Mouse (Mus musculus): ENCODE measurements around the gene Gdpd3.
A peak's percentile ranks its signal among the peaks of the same experiment; 100 is the strongest.

Gene Gdpd3

GRCm38 (mm10) chr7:126791851-126792720, 26.0 kb downstream of the Gdpd3 start, which contains the start of gene Ppp4c:
Gene Ppp4c (minus strand): TSS chr7:126792496.
- DNase-seq, result peak; percentile 96

GRCm38 (mm10) chr7:126792721-126793443, 26.7 kb downstream of the Gdpd3 start:
- DNase-seq, result no peak

- no peak for DNase-seq
These were observed 27.5 kb downstream of the Gdpd3 start for GRCm38 (mm10) chr7:126793456-126794270.

- no peak for DNase-seq
These were observed 28.1 kb downstream of the Gdpd3 start for GRCm38 (mm10) chr7:126794271-126794605.

GRCm38 (mm10) chr7:126795387-126796317, 29.5 kb downstream of the Gdpd3 start:
- no peak for DNase-seq

DNA sequence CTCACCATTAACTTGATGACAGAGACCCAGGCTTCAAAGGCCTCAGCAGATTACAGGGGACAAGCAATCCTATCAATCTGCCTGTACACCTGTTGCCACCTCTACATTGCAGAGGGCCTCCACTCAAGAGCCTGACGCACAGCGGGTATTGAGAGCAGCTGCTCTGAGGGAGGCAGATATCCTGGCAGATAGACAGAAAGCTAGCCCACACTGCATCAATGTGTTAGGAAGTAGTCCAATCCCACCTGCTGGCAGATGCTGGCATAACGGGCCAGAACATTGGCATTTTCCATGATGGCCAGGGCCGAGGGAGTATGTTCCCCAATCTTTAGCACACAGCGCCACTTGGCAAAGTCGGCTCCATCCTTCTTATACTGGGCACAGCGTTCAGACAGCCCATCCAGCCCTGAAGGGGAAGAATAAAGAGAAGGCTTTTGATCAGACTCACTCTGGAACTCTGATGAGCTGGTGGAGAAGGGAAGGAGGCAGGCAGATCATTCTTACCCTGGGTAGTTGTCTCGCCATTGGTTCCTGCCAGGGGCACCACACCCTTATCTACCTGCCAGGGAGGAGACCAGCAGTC, 30.3 kb downstream of the Gdpd3 start:
- no peak for DNase-seq

GRCm38 (mm10) chr7:126797411-126798126, 31.4 kb downstream of the Gdpd3 start, which contains the start of gene Fam57b:
Gene Fam57b (plus strand): TSS chr7:126797668.
- DNase-seq, result no peak

DNA sequence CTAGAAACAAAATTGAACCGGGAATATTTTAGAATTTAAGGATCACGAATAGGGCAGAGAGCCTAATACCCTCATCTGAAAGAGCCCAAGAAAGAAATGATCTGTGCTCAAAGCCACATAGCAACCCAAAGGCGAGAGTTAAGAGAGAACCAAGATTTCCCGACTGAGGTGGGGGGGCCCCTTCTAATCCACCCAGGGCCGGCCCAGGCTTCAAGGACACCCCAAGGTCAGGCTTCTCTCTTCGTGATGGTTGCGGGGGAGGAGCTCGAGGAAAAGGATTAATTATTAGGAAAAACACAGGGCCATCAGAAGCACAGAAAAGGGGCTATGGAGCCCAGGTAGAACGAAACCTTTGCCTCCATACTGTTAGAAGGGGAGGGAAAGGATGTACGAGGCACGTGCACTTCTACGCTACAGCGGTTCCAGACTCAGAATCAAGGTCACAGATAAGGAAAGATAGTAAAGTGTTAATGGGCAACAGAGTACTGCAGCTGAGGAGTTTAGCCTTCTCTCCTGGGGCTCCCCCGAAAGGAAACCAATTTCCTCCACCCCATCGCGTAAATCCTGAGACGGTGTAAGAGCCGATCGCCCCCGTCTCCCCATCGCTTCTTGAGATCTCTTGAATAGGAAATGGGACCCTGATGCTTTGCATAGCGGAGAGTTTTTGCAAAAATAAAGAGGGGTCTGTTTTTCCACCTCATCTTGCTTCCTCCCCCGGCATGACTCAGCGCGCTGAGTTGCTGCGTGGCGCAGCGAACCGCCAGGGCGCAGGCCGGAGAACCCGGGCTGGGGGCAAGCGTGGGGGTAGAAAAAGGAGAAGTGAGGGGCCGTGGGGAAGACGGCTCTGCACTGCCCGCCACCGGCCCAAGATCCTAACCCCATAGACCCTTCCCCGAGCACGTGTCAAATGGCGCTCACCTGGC, 32.3 kb downstream of the Gdpd3 start:
- DNase-seq, result no peak

- DNase-seq, result peak; percentile 95
These were observed 32.9 kb downstream of the Gdpd3 start for GRCm38 (mm10) chr7:126799050-126799467.

- no peak for DNase-seq
These were observed 33.5 kb downstream of the Gdpd3 start for GRCm38 (mm10) chr7:126799468-126800268.

DNA sequence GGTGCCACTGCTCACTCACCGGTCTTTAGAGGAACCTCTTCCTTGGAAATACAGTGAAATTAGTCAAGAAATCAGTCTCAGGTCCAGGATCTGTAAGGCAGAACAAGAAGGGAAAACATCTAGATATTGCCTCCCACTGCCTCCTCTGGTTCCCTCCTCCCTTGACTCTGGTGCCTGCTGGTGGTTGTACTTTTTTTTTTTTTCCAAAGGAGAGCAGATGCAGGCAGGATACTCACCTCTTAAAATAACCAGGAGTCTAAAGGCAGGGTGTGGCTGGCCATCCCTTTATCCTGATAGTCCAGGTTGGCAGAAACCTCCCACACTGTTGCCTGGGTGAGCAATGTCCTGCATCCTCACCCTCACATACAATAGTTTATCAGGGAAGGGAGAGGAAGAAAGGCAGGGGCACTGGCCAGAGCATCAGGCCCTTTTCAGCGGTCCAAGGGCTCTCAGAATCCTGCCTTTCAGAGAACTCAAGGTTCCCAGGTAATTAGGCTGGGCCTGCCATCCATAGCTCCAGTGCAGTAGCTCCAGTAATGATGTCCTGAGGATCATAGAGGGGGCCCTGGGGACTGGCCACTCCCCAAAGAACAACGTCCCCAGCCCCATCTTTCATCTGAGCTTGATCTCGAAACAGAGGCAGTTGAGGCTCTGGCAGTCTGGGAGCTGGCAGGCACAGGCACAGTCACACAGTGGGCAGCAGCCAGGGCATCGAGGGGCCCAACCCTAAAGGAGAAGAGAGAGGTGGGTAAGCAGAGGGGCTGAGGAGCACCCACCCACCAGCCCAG, 34.3 kb downstream of the Gdpd3 start:
- no peak for DNase-seq

GRCm38 (mm10) chr7:126801057-126801422, 34.9 kb downstream of the Gdpd3 start:
- no peak for DNase-seq

DNA sequence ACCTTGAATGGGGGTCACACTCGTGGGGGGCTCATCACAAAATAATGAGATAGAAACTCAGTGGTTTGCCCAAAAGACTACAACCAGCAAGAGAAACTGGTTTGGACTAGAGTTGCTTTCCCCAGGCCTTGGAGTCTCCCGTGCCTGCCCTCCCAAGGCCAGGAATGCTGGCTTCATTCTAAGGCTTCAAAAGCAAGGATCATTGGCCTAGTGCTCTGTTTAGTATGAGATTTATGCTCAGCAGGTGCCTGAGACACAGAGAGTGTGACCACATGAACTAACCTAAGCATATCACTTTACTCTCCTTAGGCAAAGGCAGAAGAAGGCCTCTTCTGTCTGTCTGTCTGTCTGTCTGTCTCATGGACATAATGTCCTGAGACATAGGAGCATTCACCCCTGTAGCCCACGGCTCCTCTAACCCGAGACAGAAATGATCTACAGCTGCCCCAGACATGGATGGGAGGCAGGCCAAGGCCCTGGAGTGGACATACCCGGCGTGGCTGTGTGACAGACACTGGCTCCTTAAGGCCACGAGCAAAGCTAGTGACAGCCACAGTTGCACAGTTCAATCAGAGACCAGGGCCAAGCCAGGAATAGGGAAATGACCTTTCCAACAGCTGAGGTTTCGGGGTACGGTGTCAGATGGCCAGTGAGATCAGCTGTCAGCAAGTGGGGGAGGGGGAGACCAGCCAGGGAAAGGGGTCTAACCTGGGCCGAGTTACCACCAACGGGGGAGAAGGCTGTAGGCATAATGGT, 36.2 kb downstream of the Gdpd3 start:
- DNase-seq, result no peak

DNA sequence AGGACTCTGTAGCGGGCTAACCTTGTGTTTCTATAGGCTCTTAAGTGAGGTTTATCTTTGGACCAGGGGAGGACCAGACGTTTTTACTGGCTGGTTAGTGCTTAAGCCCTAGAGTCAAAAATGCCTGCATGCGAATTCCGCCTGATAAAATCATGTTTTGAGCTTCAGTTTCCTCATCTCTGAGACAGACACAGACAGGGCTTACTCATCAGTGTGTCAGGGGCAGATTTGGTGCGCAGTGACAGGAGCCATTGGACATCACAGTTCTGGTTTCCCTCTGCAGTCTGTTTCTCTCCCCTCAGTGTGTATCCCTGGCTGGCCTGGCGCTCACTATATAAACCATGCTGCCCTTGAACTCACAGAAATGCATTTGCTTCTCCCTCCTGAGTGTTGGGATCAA, 37.0 kb downstream of the Gdpd3 start:
- no peak for DNase-seq

GRCm38 (mm10) chr7:126803751-126804150, 37.6 kb downstream of the Gdpd3 start:
- no peak for DNase-seq

DNA sequence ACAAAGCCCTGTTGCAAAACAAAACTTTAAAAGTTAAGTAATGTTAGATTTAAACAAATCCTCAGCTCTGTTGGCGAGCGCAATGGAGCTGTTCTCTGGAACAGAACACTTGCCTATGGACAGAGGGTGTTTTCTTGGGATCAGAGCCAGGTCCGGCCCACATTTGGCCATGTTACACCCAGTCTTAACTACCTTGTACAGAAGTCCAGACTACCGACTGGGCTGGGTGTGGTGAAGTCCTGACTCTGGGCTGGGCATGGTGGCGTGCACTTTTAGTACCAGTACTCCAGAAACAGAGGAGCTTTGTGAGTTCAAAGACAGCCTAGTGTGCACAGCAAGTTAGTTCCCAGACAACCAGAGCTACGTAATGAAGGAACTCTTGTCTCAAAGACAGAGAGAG, 40.8 kb downstream of the Gdpd3 start:
- no peak for DNase-seq

DNA sequence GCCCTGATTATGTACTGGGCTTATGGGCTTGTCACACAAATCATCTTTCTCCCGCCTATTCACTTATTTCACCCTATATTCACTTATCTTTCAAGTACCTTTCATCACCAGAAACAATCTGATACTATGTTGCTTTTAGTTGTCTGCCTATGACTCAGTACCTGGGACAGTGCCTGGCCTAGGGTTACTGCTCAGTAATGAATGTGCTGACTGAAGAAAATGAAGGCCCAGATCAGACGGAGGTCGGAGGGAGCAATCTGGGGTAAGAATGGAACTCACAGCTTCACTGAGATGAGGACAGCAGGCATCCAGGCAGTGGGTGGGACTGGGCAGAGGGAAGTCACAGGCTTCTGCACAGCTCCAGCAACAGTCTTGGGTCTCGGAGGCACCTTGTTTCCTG, 41.3 kb downstream of the Gdpd3 start:
- no peak for DNase-seq
